Mouse (Mus musculus): Measurements from ENCODE around the gene Dnajc7. TPM values are rescaled to one million over a fixed set of nuclear protein-coding genes. Genes with fewer than 3 reads are reported as not detected.
"Not testable (repeated sequence)": the region's sequence is repeated elsewhere in the genome, so short reads cannot be mapped to it uniquely, and the experiment has no call there.

Gene Dnajc7
- polyA plus RNA-seq (2015; fragmentation: Nextera tagmentation; extraction: Ambion mirVana), result 283 and 285 TPM in 2 replicates

GRCm38 (mm10) chr11:100619982-100620381 lies at the start of gene Dnajc7:
Dnajc7 (minus strand) TSS chr11:100620168.
- Histone ChIP-seq H3K4me1 (peaks cover 36% of the 10 kb centered on the region), H3K4me3 (peak within 1 kb of the TSS; percentile 96), H3K9me3 (replicated peaks) (no peaks in the 10 kb centered on the region), H3K9ac (peak within 1 kb of the TSS; percentile 90), H3K36me3 (ENCODE audit: poor library complexity, severe bottlenecking) (peaks cover 15% of the 10 kb centered on the region), H3K4me2 (peak within 1 kb of the TSS; percentile 88), H3K27ac (peak within 1 kb of the TSS; percentile 85), H3K27me3 (no peaks in the 10 kb centered on the region)
- no peak for ATAC-seq
- WGBS, result 3% methylated on average over 11 of the region's 11 CpGs

DNA sequence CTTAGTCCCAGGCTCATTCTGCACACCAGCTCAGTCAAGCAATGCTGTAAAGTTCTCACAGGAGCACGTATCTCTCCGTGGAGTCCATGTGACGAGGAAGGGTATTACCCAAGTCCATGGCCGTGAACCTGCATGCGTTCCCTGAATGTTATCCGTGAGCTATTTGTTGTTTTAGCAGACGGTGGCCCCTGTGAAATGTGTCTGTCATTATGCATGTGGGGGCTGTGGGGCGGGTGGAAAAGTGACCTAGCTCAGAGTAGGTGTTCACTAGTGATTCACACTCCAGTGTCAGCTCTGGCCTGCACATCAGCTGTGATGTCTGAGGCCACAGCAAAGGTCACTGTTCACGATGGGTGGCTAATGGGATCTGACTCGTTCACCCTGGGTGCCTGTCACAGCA lies 39.8 kb upstream of the Dnajc7 start:
- Histone ChIP-seq H3K4me2 (no peak overlapping the region), H3K27ac (no peak overlapping the region), H3K9ac (no peak overlapping the region), H3K4me3 (no peak overlapping the region), H3K9me3 (replicated peaks) (no peaks in the 10 kb centered on the region), H3K27me3 (no peaks in the 10 kb centered on the region), H3K36me3 (ENCODE audit: poor library complexity, severe bottlenecking) (no peaks in the 10 kb centered on the region), H3K4me1 (peaks cover 10% of the 10 kb centered on the region; the same call in 1 of the 2 replicates)
- 75% methylated on average over 10 of the region's 10 CpGs for WGBS
- ATAC-seq, result no peak

GRCm38 (mm10) chr11:100656458-100656857 lies 36.5 kb upstream of the Dnajc7 start:
- 24% methylated on average over 6 of the region's 6 CpGs for WGBS
- no peak overlapping the region for H3K4me3 ChIP-seq
- no peak overlapping the region for H3K27ac ChIP-seq
- peaks cover 9% of the 10 kb centered on the region for H3K27me3 ChIP-seq
- no peak for ATAC-seq
- no peak overlapping the region for H3K9ac ChIP-seq
- H3K4me2 ChIP-seq, result no peak overlapping the region
- no peaks in the 10 kb centered on the region for H3K9me3 ChIP-seq (replicated peaks)
- H3K36me3 ChIP-seq (ENCODE audit: poor library complexity, severe bottlenecking), result no peaks in the 10 kb centered on the region
- peaks cover 10% of the 10 kb centered on the region; the same call in 1 of the 2 replicates for H3K4me1 ChIP-seq

DNA sequence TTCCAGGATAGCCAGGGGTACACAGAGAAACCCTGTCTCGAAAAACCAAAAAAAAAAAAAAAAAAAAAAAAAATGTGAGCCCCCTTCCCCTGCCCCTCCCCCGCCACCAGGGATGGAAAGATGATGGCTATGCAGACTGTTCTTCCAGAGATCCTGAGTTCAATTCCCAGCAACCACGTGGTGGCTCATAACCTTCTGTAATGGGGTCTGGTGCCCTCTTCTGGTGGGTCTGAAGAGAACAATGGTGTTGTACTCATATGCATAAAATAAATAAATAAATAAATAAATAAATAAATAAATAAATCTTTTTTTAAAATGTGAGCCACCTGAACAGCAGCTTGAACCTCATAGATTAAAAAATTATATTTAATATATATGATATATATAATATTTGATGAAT lies 35.6 kb upstream of the Dnajc7 start:
- H3K27ac ChIP-seq; ATAC-seq; H3K4me1 ChIP-seq; H3K9ac ChIP-seq; H3K9me3 ChIP-seq (replicated peaks); H3K36me3 ChIP-seq (ENCODE audit: poor library complexity, severe bottlenecking); H3K4me3 ChIP-seq; H3K4me2 ChIP-seq: not testable (repeated sequence)
- WGBS, result 63% methylated on average over 3 of the region's 3 CpGs
- H3K27me3 ChIP-seq, result peaks cover 17% of the 10 kb centered on the region

DNA sequence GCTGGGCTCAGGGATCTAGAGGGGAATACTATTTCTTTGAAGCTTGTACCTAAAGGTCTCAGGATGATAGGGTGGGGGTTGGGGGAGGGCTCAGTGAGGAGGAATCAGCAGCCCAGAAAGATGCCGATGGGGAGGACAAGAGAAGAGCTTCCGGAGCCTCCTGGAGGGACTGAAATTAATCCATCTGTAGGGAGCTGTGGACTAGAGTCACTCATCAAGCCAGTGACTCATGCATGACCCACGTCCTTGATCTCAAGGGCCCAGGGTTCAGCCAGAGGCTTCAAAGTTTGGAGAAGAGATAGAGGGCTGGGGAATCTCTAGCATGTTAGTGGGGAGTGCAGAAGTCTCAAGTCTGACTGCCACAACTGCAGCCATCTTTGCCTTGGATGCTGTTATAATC lies 31.8 kb upstream of the Dnajc7 start:
- Histone ChIP-seq H3K36me3 (ENCODE audit: poor library complexity, severe bottlenecking) (no peaks in the 10 kb centered on the region), H3K27me3 (peaks cover 43% of the 10 kb centered on the region), H3K4me3 (no peak overlapping the region), H3K4me2 (no peak overlapping the region), H3K27ac (no peak overlapping the region), H3K9ac (no peak overlapping the region), H3K9me3 (replicated peaks) (no peaks in the 10 kb centered on the region), H3K4me1 (peaks cover 7% of the 10 kb centered on the region; the same call in 1 of the 2 replicates)
- 23% methylated on average over 3 of the region's 3 CpGs for WGBS
- ATAC-seq, result no peak

GRCm38 (mm10) chr11:100651205-100651604 lies 31.2 kb upstream of the Dnajc7 start:
- H3K36me3 ChIP-seq (ENCODE audit: poor library complexity, severe bottlenecking), result no peaks in the 10 kb centered on the region
- peaks cover 43% of the 10 kb centered on the region for H3K27me3 ChIP-seq
- peaks cover 2% of the 10 kb centered on the region; the same call in 1 of the 2 replicates for H3K4me1 ChIP-seq
- WGBS, result 11% methylated on average over 6 of the region's 8 CpGs
- H3K27ac ChIP-seq, result no peak overlapping the region
- H3K4me3 ChIP-seq, result no peak overlapping the region
- no peaks in the 10 kb centered on the region for H3K9me3 ChIP-seq (replicated peaks)
- no peak for ATAC-seq
- H3K9ac ChIP-seq, result no peak overlapping the region
- H3K4me2 ChIP-seq, result no peak overlapping the region

DNA sequence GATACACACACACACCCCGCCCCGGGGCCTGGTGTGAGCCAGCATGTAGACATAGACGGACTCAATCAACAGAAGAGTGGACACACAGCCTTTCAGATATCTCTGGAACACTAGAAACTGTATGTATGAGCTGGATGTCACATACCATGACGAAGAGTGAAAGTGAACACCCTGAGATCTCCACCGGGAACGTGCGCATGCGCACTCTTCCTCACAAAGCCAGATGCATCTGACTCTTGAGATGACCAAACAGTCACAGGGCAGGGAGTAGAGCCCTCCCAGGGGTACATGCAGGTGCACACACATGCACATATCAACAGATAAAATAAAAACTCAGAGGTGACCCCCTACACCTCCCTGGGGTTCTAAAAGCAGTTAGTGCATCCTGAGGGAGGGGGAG lies 28.4 kb upstream of the Dnajc7 start:
- WGBS, result 88% methylated on average over 8 of the region's 8 CpGs
- Histone ChIP-seq H3K4me1 (peaks cover 12% of the 10 kb centered on the region; the same call in 1 of the 2 replicates), H3K4me3 (no peak overlapping the region), H3K27me3 (peaks cover 43% of the 10 kb centered on the region), H3K36me3 (ENCODE audit: poor library complexity, severe bottlenecking) (no peaks in the 10 kb centered on the region), H3K4me2 (no peak overlapping the region), H3K27ac (no peak overlapping the region), H3K9ac (no peak overlapping the region), H3K9me3 (replicated peaks) (no peaks in the 10 kb centered on the region)
- ATAC-seq, result no peak

DNA sequence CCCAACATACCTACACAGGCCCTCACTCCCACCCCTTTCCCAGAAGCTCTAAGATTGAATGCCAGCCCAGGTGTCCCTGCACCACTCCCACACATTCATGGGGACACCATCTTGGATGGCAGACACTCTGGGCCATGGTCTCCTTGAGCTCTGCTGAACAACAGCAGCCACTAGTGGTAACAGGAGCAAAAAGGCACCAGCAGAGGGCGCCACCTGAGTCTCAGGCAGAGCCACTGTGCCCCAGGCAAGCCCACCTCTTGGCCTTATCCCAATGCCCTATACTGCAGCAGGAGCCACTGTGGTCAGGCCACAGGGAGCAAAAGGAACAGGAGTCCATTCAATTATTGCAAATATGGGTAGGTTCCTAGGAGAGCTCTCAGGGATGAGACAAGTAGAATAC lies 26.3 kb upstream of the Dnajc7 start:
- no peak overlapping the region for H3K27ac ChIP-seq
- no peak for ATAC-seq
- H3K4me1 ChIP-seq, result peaks cover 12% of the 10 kb centered on the region; the same call in 1 of the 2 replicates
- H3K4me3 ChIP-seq, result no peak overlapping the region
- H3K27me3 ChIP-seq, result peaks cover 35% of the 10 kb centered on the region
- H3K36me3 ChIP-seq (ENCODE audit: poor library complexity, severe bottlenecking), result no peaks in the 10 kb centered on the region
- H3K4me2 ChIP-seq, result no peak overlapping the region
- H3K9ac ChIP-seq, result no peak overlapping the region
- no peaks in the 10 kb centered on the region for H3K9me3 ChIP-seq (replicated peaks)
- WGBS, result 0% methylated on average over 1 of the region's 1 CpGs

GRCm38 (mm10) chr11:100643612-100644575 lies 23.9 kb upstream of the Dnajc7 start:
- Histone ChIP-seq H3K4me3 (no peak overlapping the region), H3K4me2 (no peak overlapping the region), H3K27me3 (peaks cover 35% of the 10 kb centered on the region), H3K9ac (0 out of 2 replicates have a peak overlapping the region, but pooled peaks have one; percentile 16), H3K27ac (no peak overlapping the region), H3K4me1 (peaks cover 23% of the 10 kb centered on the region), H3K36me3 (ENCODE audit: poor library complexity, severe bottlenecking) (no peaks in the 10 kb centered on the region), H3K9me3 (replicated peaks) (no peaks in the 10 kb centered on the region)
- WGBS, result 57% methylated on average over 15 of the region's 15 CpGs
- no peak for ATAC-seq

DNA sequence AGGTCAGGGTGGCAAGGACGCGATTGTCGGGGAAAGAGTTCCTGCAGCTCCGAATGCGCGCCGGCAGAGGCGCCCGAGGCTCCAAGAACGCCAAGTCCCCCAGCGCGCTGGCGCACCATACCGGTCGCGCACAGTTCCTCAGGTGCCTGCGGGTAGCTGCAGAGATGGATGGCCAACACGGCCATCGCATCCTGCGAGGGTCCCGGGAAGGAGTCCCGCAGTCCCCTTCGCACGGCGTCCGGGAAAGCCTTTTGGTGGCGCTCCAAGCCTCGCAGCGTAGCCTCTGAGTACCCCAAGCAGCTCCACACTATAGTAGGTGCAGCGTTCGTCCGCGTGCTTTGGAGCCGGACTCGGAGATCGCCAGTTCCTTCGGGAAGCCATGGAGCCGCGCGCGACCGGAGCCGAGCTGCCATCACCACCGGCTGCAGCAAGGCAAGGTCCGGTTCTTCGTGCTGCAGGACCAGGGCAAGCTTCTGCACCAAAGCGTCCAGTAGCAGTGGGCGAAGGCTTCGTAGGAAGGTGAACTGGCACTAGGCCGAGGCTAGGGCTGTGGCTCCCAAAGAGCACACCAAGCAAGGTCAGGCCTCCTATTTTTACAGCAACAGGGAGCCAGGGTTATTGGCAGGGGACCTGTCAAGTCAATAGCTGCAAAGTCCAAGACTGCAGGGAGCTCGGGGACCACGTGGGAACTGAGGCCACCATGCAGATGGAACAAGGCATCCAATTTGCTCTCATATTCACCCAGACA lies 20.4 kb upstream of the Dnajc7 start:
- 8% methylated on average over 51 of the region's 52 CpGs for WGBS
- Histone ChIP-seq H3K4me1 (peaks cover 23% of the 10 kb centered on the region), H3K27me3 (peaks cover 27% of the 10 kb centered on the region), H3K9me3 (replicated peaks) (no peaks in the 10 kb centered on the region), H3K36me3 (ENCODE audit: poor library complexity, severe bottlenecking) (no peaks in the 10 kb centered on the region), H3K9ac (peak overlapping the region; percentile 60), H3K4me2 (peak overlapping the region; percentile 76), H3K27ac (no peak overlapping the region), H3K4me3 (peak overlapping the region; percentile 41)
- 0 out of 2 replicates have a peak, but pooled peaks have one; percentile 27 for ATAC-seq

GRCm38 (mm10) chr11:100634530-100634929 lies 14.6 kb upstream of the Dnajc7 start:
- Histone ChIP-seq H3K27ac (no peak overlapping the region), H3K4me1 (no peaks in the 10 kb centered on the region; the same call in 1 of the 2 replicates), H3K9me3 (replicated peaks) (no peaks in the 10 kb centered on the region), H3K27me3 (peaks cover 22% of the 10 kb centered on the region), H3K4me2 (no peak overlapping the region), H3K36me3 (ENCODE audit: poor library complexity, severe bottlenecking) (no peaks in the 10 kb centered on the region), H3K4me3 (no peak overlapping the region), H3K9ac (no peak overlapping the region)
- WGBS, result 63% methylated on average over 7 of the region's 7 CpGs
- no peak for ATAC-seq

DNA sequence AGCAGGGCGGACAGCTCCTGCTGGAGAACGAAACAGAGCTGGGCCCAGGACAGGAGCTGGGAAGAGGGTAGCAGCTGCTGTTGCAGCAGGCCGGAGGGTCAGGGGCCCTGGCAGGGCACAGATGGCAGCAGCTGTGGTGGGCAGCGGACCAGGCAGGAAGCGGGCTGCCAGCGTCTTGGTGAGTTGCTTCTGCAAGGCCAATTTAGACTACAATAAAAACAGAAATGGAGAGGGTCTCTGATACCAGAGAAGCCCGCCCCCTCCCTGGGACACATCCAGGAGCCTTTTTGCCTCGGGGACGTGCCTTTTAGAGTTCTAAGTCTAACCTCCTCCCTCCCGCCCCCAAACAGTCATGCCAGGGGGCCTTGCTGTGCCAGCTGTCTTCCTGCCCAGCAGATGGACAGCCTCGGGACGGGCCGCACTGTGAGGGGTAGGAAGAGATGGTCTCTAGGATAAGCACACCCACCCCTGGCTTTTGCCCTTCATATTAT lies 8.9 kb upstream of the Dnajc7 start:
- Histone ChIP-seq H3K27me3 (0 out of 2 replicates have a peak, but pooled peaks cover 7% of the 10 kb centered on the region), H3K9me3 (replicated peaks) (no peaks in the 10 kb centered on the region), H3K27ac (peak overlapping the region; percentile 19), H3K4me3 (no peak overlapping the region), H3K4me1 (peaks cover 24% of the 10 kb centered on the region), H3K4me2 (no peak overlapping the region), H3K36me3 (ENCODE audit: poor library complexity, severe bottlenecking) (peaks cover 29% of the 10 kb centered on the region), H3K9ac (peak overlapping the region; percentile 50)
- no peak for ATAC-seq
- WGBS, result 65% methylated on average over 13 of the region's 13 CpGs
